Mouse (Mus musculus) megakaryocyte progenitor cell, adult 5-6 weeks (primary cell): ENCODE measurements at regions not wholly inside any gene's neighbourhood (a gene's known extent, or its start where the extent isn't known, plus 50 kb on each side); places are given as distances from the start of the nearest gene placed in this dataset.

Experiments used
- ATAC-seq: replicated peaks from 2 replicates; pipeline ENCODE4 v1.8.0; 2016; ENCODE audit warnings: mild to moderate bottlenecking, moderate TSS enrichment, inconsistent platforms; ENCODE audit not compliant: poor library complexity

DNA sequence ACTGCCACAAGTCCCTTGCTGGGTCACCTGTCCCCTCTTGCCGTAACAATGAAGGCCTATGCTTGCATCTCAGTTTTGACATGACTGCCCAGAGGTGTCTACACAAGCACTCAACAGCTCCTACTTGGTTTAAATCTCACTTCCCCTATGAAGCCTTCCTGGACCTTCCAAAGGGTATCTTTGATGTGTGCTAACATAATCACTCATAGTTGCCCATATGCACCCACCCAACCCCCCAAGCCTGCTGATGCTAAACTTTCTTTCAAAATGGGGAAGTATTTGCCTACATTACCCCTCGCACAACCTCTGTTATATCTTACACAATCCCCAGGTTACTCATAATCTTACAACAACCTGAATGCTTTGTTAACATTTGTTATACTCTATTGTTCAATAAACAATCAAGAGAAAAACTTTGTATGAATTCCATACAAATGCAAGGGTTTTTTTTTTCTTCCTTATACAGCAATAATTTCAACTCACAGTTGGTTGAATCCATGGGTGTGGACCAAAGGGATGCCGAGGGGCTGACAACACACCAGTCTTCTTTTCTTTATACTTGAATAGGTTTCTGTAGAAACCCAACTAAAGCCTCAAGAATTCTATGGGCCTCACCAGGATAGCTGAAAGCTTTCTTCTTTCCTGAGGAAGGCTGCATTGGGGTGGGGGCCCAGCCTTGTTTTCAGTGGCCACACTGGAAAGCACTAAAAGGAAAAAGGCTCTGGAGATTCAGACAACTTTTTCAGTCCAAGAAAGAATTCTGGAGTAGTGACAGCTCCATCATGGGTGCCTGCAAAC lies 157.5 kb upstream of the Jun start:
- peak; percentile 77 for ATAC-seq

DNA sequence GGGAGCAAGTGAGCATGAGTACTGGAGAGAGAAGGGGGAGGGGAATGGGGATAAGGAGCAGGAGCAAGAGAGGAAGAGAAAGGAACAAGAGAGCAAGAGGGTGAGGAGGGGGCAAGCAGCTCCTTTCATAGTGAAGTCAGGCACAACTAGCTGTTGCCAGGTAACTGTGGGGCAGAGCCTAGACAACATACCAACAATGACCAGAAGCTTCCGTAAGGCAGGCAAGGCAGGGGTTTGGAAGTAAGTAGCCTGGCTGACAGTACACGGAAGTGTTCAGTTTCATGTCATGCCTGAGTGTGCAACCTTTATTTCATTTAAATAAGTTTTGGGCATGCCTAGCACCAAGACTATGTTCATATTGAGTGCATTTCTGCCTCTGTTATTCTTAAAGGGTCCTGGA lies 160.5 kb upstream of the Jun start:
- no peak for ATAC-seq

DNA sequence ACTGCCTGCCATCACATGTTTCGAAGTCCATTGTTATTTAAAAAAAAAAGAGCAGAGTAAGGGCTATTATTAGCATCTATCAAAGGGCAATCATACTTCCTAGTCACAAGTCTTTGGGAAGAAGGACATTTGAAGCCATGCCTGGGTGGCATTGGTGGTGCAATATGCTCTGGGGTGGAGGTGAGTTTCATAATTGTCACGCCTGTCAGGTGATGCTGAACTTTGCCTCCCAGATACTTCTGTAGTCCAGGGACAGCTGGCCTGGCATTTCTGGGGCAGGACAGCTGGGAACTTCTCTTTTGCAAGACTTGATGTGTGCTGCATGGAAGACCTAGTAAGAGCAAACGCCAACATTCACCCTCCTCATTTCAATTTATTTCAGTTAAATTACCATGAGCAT lies 161.0 kb upstream of the Jun start:
- 0 out of 2 replicates have a peak, but pooled peaks have one; percentile 15 for ATAC-seq

DNA sequence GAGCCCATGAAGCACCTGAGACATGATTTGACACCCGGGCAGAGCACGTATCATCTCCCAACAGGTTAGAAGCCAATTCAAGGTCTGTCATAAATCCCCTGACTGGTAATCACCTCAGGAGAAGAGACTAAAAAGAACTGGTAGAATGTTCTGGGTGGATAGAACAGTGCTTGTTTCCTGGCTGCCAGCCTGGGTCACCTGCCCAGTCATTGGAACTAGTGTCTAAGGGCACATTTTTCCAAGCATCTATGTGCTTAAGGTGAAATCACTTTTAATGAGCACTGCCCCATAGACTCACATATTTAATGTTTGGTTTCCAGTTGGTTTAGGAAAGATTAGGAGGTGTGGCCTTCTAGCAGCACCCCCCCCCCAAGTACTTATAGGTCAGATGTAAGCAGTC lies 162.0 kb upstream of the Jun start:
- ATAC-seq: no peak

DNA sequence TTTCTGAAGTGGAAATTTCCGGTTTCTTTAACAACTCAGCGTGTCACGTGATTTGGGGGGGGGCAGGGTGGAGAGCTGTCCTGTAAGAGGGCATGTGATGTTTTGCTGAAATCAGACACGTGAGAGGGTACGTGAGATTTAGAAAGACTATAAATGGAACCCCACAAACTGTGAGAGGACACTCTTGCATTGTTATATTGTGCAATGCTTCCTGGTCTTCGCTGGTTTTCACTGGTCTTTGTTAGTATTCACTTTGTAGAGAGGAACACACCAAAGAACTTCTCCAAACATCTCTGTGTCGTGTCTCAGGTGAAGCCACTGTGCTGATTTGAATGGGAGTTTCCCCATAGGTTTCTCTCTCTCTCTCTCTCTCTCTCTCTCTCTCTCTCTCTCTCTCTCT lies 163.2 kb upstream of the Jun start:
- ATAC-seq: peak; percentile 82

DNA sequence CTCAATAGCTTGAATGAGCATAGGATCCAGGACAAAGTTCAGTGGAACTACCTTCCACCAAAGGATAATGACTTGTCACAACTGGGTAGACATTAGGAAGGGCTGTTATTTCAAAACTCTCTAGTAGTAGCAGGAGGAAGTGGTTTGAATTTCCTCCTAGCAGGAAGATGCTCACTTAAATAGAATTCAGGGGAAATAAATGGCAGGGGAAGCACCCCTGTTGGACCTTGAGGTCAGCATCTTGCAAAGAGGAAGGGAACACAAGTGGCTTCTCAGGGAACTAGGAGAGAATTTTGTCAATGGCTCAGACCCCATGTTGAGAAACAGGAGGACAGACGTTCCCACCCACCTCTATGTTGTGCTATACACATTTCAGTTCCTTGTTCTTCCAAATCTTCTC lies 178.4 kb upstream of the Jun start:
- peak; percentile 95 for ATAC-seq

DNA sequence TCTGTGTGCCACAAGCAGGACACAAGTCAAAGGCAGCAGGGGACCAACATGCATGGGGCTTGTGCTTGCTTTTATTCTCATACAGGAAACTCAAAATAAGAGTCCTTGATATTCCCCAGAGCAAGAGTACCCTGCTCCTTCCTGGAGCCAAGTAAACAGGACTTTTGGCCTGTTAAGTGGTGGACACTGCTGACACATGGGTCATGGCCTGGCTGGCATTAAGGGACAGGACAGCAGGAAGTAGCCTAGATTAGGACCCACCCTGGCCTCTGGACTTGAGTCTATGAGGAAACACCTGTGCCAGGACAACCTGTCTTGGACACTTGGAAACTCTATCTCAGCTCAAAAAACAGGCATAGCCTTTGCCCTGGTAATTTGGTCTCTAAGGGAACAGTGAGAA lies 181.0 kb upstream of the Jun start:
- ATAC-seq: no peak

DNA sequence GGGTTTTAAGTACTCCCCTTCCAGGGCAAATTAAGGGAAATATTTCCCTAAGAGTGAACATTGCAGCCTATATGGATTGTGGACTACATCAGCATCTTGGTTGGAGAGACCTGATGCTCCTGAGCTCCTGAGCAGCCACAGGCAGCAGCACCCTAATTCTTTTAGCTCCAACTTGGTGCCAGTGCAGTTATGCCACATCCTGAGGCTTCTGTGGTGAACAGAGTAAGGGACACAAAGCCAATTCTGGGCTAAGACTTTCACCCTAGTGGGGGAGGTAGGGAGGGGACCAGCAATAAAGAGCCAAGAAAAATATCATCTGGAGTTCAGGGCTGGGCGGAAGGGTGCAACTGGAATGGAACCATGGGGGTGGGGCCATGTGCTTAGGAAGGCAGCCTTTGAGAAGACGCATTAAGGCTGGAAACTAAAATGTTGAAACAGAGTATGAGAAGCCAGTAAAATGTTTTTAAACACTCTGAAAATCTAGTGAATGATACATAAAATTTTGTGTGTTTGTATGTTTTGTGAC lies 182.1 kb upstream of the Jun start:
- 0 out of 2 replicates have a peak, but pooled peaks have one; percentile 30 for ATAC-seq

DNA sequence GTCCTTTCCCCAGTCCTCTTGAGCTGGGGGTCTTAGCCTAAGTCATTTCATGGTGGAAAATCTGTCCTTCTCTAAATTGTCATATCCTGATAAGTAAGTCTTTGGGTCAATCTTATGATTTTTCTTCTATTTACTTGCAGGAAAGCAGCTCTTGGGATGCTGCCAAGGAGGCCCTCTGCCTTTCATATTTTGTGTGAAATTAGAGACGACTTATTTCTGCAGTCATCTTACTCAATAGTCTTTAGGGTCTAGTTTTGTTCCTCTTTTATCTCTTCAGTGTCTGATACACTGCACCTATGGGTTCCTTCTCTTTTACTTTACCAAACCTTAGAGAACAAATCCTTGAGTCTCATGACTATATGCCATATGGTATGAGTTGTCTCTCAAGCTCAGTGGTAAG lies 196.0 kb upstream of the Jun start:
- ATAC-seq: peak; percentile 77

DNA sequence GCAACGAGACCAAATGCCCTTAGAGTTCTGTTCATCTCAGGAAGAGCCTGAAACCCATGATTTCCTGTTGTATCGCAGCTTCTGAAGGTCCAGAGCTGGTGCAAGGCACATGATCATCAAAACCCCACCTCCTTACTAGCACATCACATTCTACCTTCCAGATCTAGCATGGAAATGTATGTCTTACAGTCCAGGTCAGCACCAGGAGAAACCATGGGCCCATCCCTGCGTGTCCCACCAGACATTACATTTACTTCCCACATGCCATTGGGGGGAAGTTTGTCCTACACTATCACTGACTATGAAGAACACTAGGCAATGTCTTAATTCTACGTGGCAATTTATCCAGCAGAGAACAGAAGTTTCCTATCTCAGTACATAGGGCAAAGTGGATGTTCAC lies 197.0 kb upstream of the Jun start:
- ATAC-seq: no peak

DNA sequence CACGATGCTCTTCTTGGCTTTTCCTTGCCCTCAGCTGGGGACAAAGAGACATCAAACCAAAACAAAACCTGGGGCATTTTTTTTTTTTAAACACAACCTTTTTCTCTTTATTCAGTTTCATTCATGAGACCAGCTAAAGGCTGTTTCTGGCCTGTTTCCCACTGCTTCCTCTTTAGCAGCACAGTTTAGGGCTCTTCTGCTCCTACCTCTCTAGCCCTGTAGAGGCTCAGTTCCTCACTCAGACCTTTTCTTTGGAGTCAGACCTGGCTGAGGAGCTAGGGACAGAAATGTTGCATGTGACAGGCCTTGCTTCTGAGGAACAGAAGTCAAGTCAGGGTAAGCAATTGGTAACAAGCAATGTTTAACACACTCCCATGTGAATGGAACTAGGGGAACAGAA lies 198.1 kb upstream of the Jun start:
- peak; percentile 83 for ATAC-seq

DNA sequence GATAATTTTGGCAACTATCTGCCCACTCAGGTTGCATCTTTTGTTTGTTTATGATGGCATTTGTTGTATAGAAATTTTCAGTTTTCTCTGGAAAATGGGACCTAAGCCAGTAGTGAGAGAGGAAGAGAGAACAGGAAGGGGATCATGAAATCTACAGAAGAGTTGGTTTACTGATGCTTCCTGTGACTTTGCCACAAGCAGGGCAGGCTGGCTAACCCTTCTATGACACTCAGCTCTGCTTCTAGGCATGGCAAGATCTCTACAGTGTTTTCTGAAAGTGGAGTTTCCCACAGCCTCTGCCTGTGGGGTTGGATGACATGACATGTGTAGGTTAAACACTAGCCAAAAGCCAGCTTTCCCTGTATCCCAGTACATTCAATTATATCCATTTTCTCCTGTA lies 217.7 kb upstream of the Jun start:
- peak; percentile 92 for ATAC-seq

DNA sequence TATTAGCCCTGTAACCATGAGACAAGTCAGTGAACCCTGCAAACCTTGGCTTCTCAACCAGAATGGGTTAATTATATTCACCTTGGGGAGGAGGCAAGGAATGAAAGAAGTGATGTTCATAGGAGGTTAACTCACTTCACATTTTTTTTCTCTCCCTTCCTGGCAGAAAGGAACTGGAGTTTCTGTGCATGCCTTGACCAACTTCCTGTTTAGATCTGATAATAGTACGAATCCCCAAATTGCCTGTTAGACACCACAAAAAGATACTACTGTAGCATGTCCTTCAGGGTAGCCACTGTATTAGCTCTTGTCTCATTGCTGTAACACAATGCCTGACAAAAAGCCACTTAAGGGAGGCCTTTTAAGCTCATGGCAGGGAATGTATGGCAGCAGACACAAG lies 218.4 kb upstream of the Jun start:
- peak; percentile 73 for ATAC-seq

DNA sequence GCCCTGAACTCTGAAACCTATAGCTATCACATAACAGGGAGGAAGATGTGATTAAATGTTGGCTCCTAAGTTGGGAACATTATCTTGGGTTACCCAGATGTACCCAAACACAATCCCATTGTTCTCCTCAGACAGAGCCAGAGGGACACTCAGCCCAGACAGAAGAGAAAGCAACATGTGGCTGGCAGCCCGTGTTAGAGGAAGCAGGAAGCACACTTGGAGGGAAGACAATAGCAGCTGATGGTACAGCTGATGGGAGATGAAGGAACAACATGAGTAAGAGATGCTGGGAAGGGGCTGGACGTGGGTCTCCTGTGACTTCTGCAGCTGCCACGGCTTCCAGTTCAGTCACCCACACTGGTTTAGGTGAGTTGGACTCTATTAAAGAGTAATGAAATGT lies 224.2 kb upstream of the Jun start:
- ATAC-seq: peak; percentile 17; the same call in 1 of the 2 replicates

DNA sequence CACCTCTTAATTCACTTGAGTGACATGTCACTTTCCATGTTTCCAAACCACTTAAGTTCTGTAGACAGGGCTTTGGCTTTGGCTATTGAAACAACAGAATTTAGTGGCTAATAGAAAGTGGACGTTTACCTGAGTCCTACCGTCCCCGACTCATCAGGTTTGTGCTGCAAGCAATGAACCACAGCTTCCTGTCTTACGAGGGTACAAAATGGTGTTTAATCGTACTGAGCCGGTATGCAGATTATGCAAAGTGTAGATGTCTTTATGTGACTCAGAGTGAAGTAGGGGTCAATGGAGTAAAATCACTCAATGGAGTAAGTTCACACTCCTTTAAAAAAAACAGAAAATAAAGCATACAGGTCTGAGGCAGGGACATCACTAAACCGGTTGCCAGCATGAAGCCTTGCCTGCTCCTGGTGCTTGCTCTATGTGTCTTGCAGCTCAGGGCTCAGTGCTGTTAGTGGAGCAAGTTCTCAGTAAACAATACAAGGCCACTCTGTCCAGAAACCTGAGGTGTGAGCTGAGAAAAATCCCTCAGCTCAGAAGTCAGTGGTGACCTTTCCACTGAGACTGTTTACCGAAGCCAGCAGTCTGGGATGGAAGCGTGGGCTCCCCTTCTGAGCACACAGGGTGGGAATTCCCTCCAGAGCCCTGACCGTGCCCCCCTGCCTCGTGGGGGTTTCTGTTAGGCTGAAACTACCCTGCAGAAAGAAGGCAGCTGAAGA lies 226.1 kb upstream of the Jun start:
- ATAC-seq: peak; percentile 52

DNA sequence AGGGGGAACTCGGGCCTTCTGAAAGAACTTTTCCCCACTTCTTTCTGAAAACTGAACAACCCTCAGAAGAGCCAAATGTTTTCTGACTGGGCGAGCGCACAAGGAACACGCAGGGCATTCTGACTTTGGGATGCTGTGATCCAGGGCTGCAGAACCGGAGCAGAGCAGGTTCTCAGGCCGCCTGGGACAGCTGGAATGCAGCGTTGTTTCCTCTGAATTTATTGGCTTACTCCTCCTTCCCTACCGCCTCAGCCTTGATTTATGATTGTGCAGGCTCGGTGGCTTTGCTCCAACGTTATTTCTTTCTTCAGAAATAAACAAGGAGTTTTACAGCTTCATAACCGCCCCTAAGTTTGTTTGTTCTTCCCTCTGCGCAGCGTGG lies 226.7 kb upstream of the Jun start:
- ATAC-seq: no peak

DNA sequence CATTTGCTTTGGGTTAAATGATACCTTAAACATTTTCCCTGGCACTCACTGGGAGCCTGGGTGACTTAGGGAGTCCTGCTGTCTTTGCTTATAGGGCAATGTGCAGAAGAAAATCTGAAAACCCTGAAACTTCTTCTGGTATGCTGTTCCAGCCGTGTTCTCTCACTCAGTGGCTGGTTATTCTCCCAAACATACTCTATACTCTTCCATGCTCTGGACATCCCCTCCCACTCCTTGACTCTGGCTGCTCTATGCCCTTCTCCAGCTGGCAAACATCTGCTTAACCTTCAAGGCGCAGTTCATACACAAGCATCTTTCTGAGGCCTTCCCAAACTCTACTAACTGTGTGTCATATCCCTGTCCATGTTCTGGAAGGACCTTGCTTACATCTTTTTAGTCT lies 227.2 kb upstream of the Jun start:
- ATAC-seq: no peak

DNA sequence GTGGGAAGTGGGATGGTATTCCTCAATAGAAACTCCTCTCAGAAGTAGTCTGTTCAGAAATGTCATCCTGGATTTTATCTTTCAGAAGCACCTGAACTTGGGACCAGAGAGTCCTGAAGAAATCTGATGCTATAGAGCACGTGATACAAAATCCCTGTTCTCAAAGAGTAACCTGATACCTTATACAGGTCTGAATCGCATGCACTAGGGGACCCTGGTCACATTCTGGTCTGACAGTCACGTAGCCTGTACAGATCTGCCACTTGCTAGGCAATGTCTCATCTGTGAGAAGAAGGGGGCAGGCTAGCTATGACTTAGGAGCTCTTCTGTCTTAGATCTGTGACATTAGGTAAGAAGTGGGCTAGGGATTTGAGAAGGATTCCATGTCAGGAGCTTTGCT lies 230.1 kb upstream of the Jun start:
- no peak for ATAC-seq

DNA sequence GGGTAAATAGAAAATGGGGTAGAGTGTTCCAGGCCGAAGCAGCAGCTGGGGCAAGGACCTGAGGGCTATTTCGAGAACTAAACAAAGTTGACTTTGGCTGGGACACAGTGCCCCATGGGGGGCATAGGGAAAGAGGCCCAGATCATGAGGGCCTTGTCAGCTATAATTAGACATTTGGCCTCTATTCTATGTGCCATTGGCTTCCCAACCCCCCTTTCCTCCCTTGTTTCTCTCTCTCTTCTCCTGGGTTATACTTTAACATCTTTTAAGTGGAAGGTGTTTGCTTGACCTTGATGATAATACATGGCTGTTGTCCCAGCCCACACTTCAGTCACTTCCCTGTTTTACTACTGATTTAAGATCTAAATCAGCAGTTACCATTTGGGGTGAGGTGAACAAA lies 231.8 kb upstream of the Jun start:
- ATAC-seq: 0 out of 2 replicates have a peak, but pooled peaks have one; percentile 4

DNA sequence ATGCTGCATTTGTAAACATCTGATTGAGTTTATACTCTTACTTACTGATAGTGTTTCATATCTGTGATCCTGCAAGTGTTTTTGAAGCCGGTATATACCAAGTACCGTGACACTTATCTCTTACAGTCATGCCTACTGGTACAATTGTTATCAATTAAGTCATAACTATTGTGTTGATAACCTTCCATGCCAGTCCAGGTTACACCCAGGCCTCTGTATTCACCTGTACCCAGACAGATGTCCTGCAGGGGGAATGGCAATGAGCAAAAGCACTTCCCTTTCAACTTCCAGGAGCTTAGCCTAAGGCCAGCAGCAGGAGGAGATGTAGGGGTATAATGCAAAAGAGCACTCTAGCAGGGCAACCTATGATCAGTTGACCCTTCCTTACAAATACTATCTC lies 232.2 kb upstream of the Jun start:
- ATAC-seq: peak; percentile 34

DNA sequence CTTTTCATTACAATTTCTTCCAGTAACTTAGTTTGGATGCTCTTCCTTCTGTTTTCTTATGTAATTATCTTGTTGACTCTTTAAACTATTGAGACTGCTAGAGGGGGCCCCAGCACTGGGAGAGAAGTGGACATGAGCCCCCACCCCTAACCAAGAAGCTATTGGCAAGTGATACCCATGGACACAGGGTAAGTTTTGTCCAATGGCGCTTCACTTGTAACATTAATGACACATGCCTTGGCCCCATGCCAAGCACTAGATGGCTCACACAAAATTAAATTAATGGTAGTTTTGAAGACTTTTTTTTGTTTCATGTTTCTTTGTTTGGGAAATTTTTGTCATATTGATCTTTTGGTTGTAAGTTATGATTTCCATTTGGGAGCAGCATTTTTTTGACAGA lies 232.7 kb upstream of the Jun start:
- no peak for ATAC-seq

DNA sequence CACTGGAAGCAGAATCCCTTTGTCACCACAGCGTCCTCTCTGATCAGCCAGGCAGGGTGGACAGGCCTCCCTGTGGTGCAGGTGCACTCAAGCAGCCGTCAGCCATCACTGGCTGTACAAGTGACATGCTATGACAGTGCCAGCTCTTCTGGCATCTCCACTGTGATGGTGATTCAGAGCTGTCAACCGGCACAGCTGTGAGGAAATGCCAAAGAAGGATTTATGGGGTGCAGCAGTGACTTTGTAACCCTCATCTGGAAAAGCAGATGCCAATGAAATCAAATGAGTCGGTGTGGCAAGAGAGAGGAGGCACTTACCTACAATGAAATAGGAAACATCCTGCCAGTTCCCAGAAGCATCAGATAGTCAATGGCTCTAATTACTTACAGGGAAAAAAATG lies 238.3 kb upstream of the Jun start:
- no peak for ATAC-seq
